Mouse (Mus musculus) heart, embryonic 10.5 days (tissue): ENCODE measurements around the gene Naa38. TPM values are rescaled to one million over a fixed set of nuclear protein-coding genes. Genes with fewer than 3 reads are reported as not detected.

Experiments
- DNase-seq: peaks from one replicate; pipeline ENCODE4 v3.0.0-alpha.2; 2017; ENCODE audit warnings: low spot score
- H3K27ac ChIP-seq: fragments of 300-500 bp; sonication (generic); 2 replicates; pipeline ENCODE4 v1.5.1; 2016; ENCODE audit warnings: mild to moderate bottlenecking
- H3K27me3 ChIP-seq: fragments of 300-500 bp; sonication (generic); 2 replicates; pipeline ENCODE4 v1.6.1; 2016; ENCODE audit warnings: mild to moderate bottlenecking; ENCODE audit not compliant: poor library complexity, insufficient read depth, severe bottlenecking
- H3K36me3 ChIP-seq: fragments of 300-500 bp; sonication (generic); 2 replicates; pipeline ENCODE4 v1.6.1; 2016; ENCODE audit warnings: mild to moderate bottlenecking, moderate library complexity
- H3K4me1 ChIP-seq: fragments of 300-500 bp; sonication (generic); 2 replicates; pipeline ENCODE4 v1.6.1; 2016; ENCODE audit warnings: mild to moderate bottlenecking
- H3K4me3 ChIP-seq: fragments of 300-500 bp; sonication (generic); 2 replicates; pipeline ENCODE4 v1.5.1; 2016; ENCODE audit warnings: mild to moderate bottlenecking, moderate library complexity
- H3K9me3 ChIP-seq: fragments of 300-500 bp; sonication (generic); 2 replicates; pipeline ENCODE4 v1.6.1; 2016; ENCODE audit warnings: mild to moderate bottlenecking, moderate library complexity
- WGBS: fragments of 180-500 bp; shearing (Covaris S2); methylation state at CpG from one replicate; pipeline ENCODE4 v1.1.7; 2016; 5-methylcytosine and 5-hydroxymethylcytosine counted together
- polyA plus RNA-seq: library from polyadenylated mRNA; unstranded; fragments of >200 nt; fragmentation: Nextera tagmentation; extraction: Ambion mirVana; gene quantifications from 2 replicates; pipeline ENCODE4 v1.2.1, GENCODE M21; 2016

Gene Naa38
- polyA plus RNA-seq, 1 experiment from 2014 or later = 158 TPM

GRCm38 (mm10) chr11:69368356-69369214, 26.7 kb upstream of the Naa38 start:
- peaks cover 70% of the 10 kb centered on the region for H3K4me1 ChIP-seq
- WGBS = 1% methylated on average over 75 of the region's 106 CpGs
- peak overlapping the region; percentile 100 for H3K27ac ChIP-seq

DNA sequence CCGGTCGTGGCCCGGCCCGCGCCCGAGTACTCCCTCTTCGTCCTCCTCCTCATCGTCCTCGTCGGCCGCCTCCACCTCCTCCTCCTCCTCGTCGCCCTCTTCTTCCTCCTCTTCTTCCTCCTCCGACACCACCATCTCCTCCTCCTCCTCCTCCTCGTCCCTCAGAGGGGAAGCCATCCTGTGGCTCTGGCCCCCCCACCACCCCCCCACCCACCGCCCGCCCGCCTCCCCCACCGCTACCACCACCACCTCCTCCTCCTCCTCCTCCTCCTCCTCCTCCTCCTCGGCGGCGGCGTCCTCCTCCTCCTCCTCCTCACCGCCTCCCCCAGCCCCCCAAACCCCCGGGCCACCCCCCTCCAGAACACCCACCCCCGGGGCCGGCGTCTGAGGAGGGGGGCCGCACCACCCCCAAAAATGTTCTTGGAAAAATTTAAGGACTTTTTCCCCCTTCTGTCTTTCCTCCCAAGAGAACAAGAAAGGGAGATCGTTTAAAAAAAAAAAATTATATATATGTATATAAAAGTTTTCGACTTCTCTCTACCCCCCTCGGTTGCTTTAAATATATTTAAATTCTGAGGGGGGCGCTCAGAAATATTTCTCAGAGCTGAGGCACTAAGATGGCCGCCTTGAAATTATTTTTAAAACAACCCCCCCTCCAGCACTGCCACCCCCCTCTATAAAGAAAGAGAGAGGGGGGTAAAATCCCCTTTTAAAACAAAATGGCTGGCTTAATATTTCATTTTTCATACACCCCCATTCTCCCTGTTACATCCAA, 25.9 kb upstream of the Naa38 start, which contains the start of gene Chd3:
Gene Chd3 (minus strand): TSS at position 192 of the 775 bp plus-strand sequence.
- H3K27me3 ChIP-seq = no peaks in the 10 kb centered on the region
- H3K36me3 ChIP-seq = peaks cover 6% of the 10 kb centered on the region; the same call in 1 of the 2 replicates
- H3K9me3 ChIP-seq = no peaks in the 10 kb centered on the region
- WGBS = 6% methylated on average over 24 of the region's 34 CpGs
- peak within 1 kb of the TSS; percentile 100 for H3K27ac ChIP-seq
- DNase-seq = no peak
- H3K4me3 ChIP-seq = peak within 1 kb of the TSS; percentile 99
- peaks cover 67% of the 10 kb centered on the region for H3K4me1 ChIP-seq

More at GRCm38 (mm10) chr11:69368356-69369214, 26.7 kb upstream of the Naa38 start:
- Histone ChIP-seq H3K36me3 (peaks cover 8% of the 10 kb centered on the region; the same call in 1 of the 2 replicates), H3K9me3 (no peaks in the 10 kb centered on the region), H3K4me3 (peak overlapping the region; percentile 99), H3K27me3 (no peaks in the 10 kb centered on the region)
- no peak for DNase-seq

DNA sequence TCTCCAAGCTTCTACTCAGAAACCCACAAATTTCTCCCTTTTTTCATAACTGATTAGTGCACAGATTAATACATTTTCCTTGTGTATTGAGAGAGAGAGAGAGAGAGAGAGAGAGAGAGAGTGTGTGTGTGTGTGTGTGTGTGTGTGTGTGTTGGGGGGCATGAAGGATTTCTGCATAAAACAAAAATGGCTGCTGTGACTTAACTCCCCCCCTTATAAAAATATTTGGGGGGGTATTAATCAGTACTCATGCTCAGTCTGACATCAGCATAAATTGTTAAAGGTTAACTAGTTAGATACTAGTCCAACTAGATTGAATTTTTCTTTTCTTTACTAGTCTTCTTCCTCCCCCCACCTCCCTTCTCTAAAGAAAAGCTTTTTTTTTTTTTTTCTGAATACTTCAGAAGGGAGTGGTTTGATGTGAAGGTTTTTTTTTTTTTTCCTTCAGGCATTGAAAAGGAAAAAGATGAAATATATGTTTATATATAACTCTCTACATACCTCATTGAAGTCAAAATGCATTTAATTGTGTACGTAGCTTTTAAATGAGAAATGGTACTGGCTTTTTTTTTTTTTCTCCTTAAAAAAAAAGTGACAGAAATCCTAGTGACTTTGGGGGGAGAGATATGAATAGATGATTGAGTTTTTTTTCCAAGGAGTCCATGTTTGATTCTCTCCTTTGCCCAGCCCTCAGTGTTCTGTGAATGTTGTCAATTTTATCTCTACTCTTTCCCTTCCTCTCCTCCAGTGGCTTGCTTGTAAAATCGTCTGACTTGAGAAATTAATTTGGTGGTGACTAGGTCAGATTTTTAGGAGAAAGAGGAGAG, 25.1 kb upstream of the Naa38 start:
- Histone ChIP-seq H3K27me3 (no peaks in the 10 kb centered on the region), H3K9me3 (no peaks in the 10 kb centered on the region), H3K36me3 (peaks cover 6% of the 10 kb centered on the region; the same call in 1 of the 2 replicates), H3K4me3 (peak overlapping the region; percentile 99), H3K27ac (peak overlapping the region; percentile 100), H3K4me1 (peaks cover 59% of the 10 kb centered on the region)
- 42% methylated on average over 2 of the region's 2 CpGs for WGBS
- DNase-seq = no peak

- Histone ChIP-seq H3K27me3 (no peaks in the 10 kb centered on the region), H3K4me1 (peaks cover 52% of the 10 kb centered on the region), H3K27ac (peak overlapping the region; percentile 76), H3K4me3 (peak overlapping the region; percentile 27; the same call in 1 of the 2 replicates), H3K36me3 (peaks cover 10% of the 10 kb centered on the region; the same call in 1 of the 2 replicates), H3K9me3 (no peaks in the 10 kb centered on the region)
- no peak for DNase-seq
- WGBS = 13% methylated on average over 9 of the region's 9 CpGs
Observed at GRCm38 (mm10) chr11:69370817-69371215, 24.5 kb upstream of the Naa38 start.

DNA sequence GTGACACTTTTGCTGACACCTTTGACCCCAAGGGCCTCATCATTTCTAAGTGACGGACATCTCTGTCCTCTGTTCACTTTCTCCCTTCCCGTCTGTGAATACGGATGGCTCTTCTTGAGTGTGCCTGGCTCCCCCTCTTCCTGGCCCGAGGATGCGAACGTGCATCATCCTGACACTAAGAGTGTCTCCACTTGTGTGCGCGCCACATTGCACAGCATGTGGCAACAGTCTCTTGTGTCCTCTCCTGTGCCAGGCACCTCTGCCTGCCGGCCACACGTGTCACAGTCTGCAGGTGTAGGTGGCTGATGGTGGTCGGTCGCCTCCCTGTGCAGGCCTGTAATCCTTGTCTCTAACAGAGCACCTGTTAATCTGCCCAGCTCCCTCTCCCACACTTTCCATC, 23.7 kb upstream of the Naa38 start:
- H3K27me3 ChIP-seq = no peaks in the 10 kb centered on the region
- 54% methylated on average over 12 of the region's 12 CpGs for WGBS
- H3K36me3 ChIP-seq = peaks cover 10% of the 10 kb centered on the region; the same call in 1 of the 2 replicates
- peak overlapping the region; percentile 42 for H3K4me3 ChIP-seq
- H3K9me3 ChIP-seq = no peaks in the 10 kb centered on the region
- peaks cover 47% of the 10 kb centered on the region for H3K4me1 ChIP-seq
- DNase-seq = no peak
- peak overlapping the region; percentile 76 for H3K27ac ChIP-seq

DNA sequence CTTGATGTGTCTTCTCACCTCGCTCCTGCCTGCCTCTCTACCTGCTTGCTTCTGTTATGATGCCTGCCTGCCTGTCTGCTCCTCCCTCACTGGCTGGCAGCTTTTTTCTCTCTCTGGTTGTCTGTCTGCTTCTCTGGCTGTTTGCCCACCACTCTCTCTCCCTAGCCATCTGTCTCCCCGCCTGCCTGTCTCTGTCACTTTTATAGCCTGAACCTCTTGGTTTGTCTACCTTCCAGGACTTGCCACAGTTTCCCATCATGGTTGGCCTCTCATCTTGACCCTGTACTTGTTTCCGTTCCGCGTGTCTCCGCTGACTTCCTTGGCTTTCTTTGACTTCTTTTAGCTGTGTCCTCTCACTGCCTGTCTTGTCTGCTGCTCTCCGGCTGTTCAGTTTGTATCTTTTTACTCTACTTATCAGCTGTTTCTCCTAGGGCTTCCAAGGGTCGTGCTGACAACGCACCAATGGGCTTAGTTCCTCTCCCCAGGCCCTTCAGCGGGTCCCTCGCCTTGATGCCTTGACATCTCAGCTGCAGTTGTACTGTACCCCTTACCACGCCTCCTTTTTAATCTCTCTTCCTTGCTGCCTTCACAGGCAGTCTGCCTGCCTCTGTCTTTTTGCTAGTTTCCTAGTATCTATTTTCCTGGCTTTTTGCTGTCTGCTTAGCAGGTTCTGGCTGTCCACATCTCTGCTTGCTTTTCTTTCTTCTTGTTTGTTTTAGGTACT, 23.1 kb upstream of the Naa38 start:
- Histone ChIP-seq H3K27ac (peak overlapping the region; percentile 76), H3K27me3 (no peaks in the 10 kb centered on the region), H3K4me3 (peak overlapping the region; percentile 42), H3K9me3 (no peaks in the 10 kb centered on the region), H3K4me1 (peaks cover 45% of the 10 kb centered on the region), H3K36me3 (peaks cover 10% of the 10 kb centered on the region; the same call in 1 of the 2 replicates)
- 20% methylated on average over 12 of the region's 12 CpGs for WGBS
- DNase-seq = no peak

DNA sequence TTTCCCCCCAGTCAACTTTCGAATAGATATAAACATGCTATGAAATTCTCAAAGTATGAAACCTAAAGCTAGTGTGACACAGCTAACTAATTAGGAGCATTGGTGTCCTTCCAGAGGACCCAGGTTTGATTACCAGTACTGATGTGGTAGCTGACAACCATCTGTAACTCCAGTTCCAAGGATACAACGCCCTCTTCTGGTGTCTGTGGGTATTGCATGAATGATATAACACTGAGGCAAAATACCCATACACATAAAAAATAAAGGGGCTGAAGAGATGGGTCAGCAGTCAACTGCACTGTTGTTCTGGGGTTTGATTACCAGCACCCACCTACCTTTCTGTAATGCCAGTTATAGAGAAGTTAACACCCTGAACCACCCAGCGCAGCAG, 22.5 kb upstream of the Naa38 start:
- Histone ChIP-seq H3K36me3 (peaks cover 10% of the 10 kb centered on the region; the same call in 1 of the 2 replicates), H3K4me1 (peaks cover 39% of the 10 kb centered on the region), H3K27me3 (no peaks in the 10 kb centered on the region), H3K4me3 (peak overlapping the region; percentile 42), H3K9me3 (no peaks in the 10 kb centered on the region), H3K27ac (peak overlapping the region; percentile 76; the same call in 1 of the 2 replicates)
- WGBS = 53% methylated on average over 3 of the region's 3 CpGs
- DNase-seq = no peak

- Histone ChIP-seq H3K4me3 (peak overlapping the region; percentile 24; the same call in 1 of the 2 replicates), H3K4me1 (peaks cover 33% of the 10 kb centered on the region), H3K36me3 (peaks cover 10% of the 10 kb centered on the region; the same call in 1 of the 2 replicates), H3K27me3 (no peaks in the 10 kb centered on the region), H3K27ac (peak overlapping the region; percentile 42; the same call in 1 of the 2 replicates), H3K9me3 (no peaks in the 10 kb centered on the region)
- 84% methylated on average over 16 of the region's 16 CpGs for WGBS
- DNase-seq = no peak
Observed at GRCm38 (mm10) chr11:69373223-69373965, 21.9 kb upstream of the Naa38 start.

DNA sequence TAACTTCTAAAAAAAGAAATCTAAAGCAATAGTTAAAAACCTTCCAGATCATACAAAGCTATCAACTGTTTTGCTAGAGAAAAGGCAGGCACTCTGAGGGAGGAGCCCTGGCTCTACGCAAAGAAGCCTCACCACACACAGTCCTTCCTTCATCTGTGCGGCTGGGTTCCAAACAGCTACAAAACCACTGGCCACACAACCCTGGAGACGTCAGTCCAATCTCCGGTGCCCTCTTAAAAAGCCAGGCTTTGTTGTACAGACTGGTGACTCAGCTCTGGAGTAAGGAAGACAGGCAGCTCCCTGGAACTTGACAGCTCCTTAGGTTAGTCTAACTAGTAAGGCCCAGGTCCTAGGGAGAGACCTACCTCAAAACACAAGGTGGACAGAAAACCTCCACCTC, 19.6 kb upstream of the Naa38 start:
- WGBS = 86% methylated on average over 4 of the region's 4 CpGs
- peaks cover 13% of the 10 kb centered on the region; the same call in 1 of the 2 replicates for H3K36me3 ChIP-seq
- H3K27ac ChIP-seq = no peak overlapping the region

GRCm38 (mm10) chr11:69377766-69378165, 17.5 kb upstream of the Naa38 start:
- Histone ChIP-seq H3K27ac (no peak overlapping the region), H3K4me3 (no peak overlapping the region), H3K4me1 (peaks cover 24% of the 10 kb centered on the region), H3K36me3 (peaks cover 12% of the 10 kb centered on the region; the same call in 1 of the 2 replicates), H3K9me3 (no peaks in the 10 kb centered on the region), H3K27me3 (no peaks in the 10 kb centered on the region)
- no peak for DNase-seq
- WGBS = 75% methylated on average over 3 of the region's 3 CpGs

More for the DNA sequence above, 19.6 kb upstream of the Naa38 start:
- no peaks in the 10 kb centered on the region for H3K9me3 ChIP-seq
- H3K4me3 ChIP-seq = no peak overlapping the region
- peaks cover 41% of the 10 kb centered on the region for H3K4me1 ChIP-seq
- H3K27me3 ChIP-seq = no peaks in the 10 kb centered on the region
- DNase-seq = no peak

GRCm38 (mm10) chr11:69379600-69379999, 15.7 kb upstream of the Naa38 start:
- H3K9me3 ChIP-seq = no peaks in the 10 kb centered on the region
- H3K27ac ChIP-seq = no peak overlapping the region
- peaks cover 7% of the 10 kb centered on the region; the same call in 1 of the 2 replicates for H3K36me3 ChIP-seq
- peaks cover 20% of the 10 kb centered on the region for H3K4me1 ChIP-seq
- 74% methylated on average over 3 of the region's 3 CpGs for WGBS
- DNase-seq = no peak
- no peaks in the 10 kb centered on the region for H3K27me3 ChIP-seq
- no peak overlapping the region for H3K4me3 ChIP-seq
